Mouse (Mus musculus): ENCODE data around the gene Nt5c2. TPM values are rescaled to one million over a fixed set of nuclear protein-coding genes. Genes with fewer than 3 reads are reported as not detected.
"Not testable (repeated sequence)": the region's sequence is repeated elsewhere in the genome, so short reads cannot be mapped to it uniquely, and the experiment has no call there.

The Nt5c2 gene
- polyA plus RNA-seq, 1 experiment, result 76.9 TPM

- H3K9ac ChIP-seq (ENCODE audit: low read depth, poor library complexity, severe bottlenecking), result 0 out of 2 replicates have a peak overlapping the region, but pooled peaks have one; percentile 4
- H3K27ac ChIP-seq (ENCODE audit: insufficient read depth, low read length), result peak overlapping the region; percentile 51
These were observed 31.0 kb downstream of the Nt5c2 start for GRCm38 (mm10) chr19:46983966-46984380.

GRCm38 (mm10) chr19:46983352-46983965 is 31.5 kb downstream of the Nt5c2 start:
- Histone ChIP-seq H3K27ac (ENCODE audit: insufficient read depth, low read length) (peak overlapping the region; percentile 51), H3K4me1 (ENCODE audit: control insufficient read depth, insufficient read depth, low read length) (peaks cover 2% of the 10 kb centered on the region), H3K9me3 (replicated peaks; ENCODE audit: control insufficient read depth, insufficient read depth, low read length, poor library complexity, severe bottlenecking) (no peaks in the 10 kb centered on the region), H3K36me3 (ENCODE audit: control insufficient read depth, insufficient read depth, low read length, poor library complexity, severe bottlenecking) (no peaks in the 10 kb centered on the region), H3K27me3 (ENCODE audit: control insufficient read depth, insufficient read depth, low read length, poor library complexity, severe bottlenecking) (no peaks in the 10 kb centered on the region), H3K4me3 (ENCODE audit: low read depth, low read length) (peak overlapping the region; percentile 48; the same call in 1 of the 2 replicates), H3K9ac (ENCODE audit: low read depth, poor library complexity, severe bottlenecking) (peak overlapping the region; percentile 27; the same call in 1 of the 2 replicates)
- TF ChIP-seq CTCF (IDR thresholded peaks at IDR 0.05; ENCODE audit: low read depth, low read length) (no peak), EP300 (IDR thresholded peaks at IDR 0.05; ENCODE audit: insufficient read depth, low read depth, low read length) (peak; percentile 41; the same call in 1 of the 2 replicates)

More at GRCm38 (mm10) chr19:46983966-46984380, 31.0 kb downstream of the Nt5c2 start:
- Histone ChIP-seq H3K4me1 (ENCODE audit: control insufficient read depth, insufficient read depth, low read length) (peaks cover 6% of the 10 kb centered on the region), H3K9me3 (replicated peaks; ENCODE audit: control insufficient read depth, insufficient read depth, low read length, poor library complexity, severe bottlenecking) (no peaks in the 10 kb centered on the region), H3K27me3 (ENCODE audit: control insufficient read depth, insufficient read depth, low read length, poor library complexity, severe bottlenecking) (no peaks in the 10 kb centered on the region), H3K36me3 (ENCODE audit: control insufficient read depth, insufficient read depth, low read length, poor library complexity, severe bottlenecking) (no peaks in the 10 kb centered on the region), H3K4me3 (ENCODE audit: low read depth, low read length) (peak overlapping the region; percentile 48)
- TF ChIP-seq POLR2A (IDR thresholded peaks at IDR 0.05; ENCODE audit: insufficient read depth, low read length) (no peak), EP300 (IDR thresholded peaks at IDR 0.05; ENCODE audit: insufficient read depth, low read depth, low read length) (no peak)

GRCm38 (mm10) chr19:46981462-46981861 is 33.5 kb downstream of the Nt5c2 start:
- no peaks in the 10 kb centered on the region for H3K27me3 ChIP-seq (ENCODE audit: control insufficient read depth, insufficient read depth, low read length, poor library complexity, severe bottlenecking)
- H3K9me3 ChIP-seq (replicated peaks; ENCODE audit: control insufficient read depth, insufficient read depth, low read length, poor library complexity, severe bottlenecking), result no peaks in the 10 kb centered on the region
- no peak overlapping the region for H3K9ac ChIP-seq (ENCODE audit: low read depth, poor library complexity, severe bottlenecking)
- H3K4me1 ChIP-seq (ENCODE audit: control insufficient read depth, insufficient read depth, low read length), result no peaks in the 10 kb centered on the region
- H3K36me3 ChIP-seq (ENCODE audit: control insufficient read depth, insufficient read depth, low read length, poor library complexity, severe bottlenecking), result no peaks in the 10 kb centered on the region
- no peak overlapping the region for H3K4me3 ChIP-seq (ENCODE audit: low read depth, low read length)
- TF ChIP-seq POLR2A (IDR thresholded peaks at IDR 0.05; ENCODE audit: insufficient read depth, low read length) (no peak), EP300 (IDR thresholded peaks at IDR 0.05; ENCODE audit: insufficient read depth, low read depth, low read length) (no peak), CTCF (IDR thresholded peaks at IDR 0.05; ENCODE audit: low read depth, low read length) (no peak)
- no peak overlapping the region for H3K27ac ChIP-seq (ENCODE audit: insufficient read depth, low read length)

- H3K27ac ChIP-seq (ENCODE audit: insufficient read depth, low read length), result no peak overlapping the region
These were observed 35.2 kb downstream of the Nt5c2 start for GRCm38 (mm10) chr19:46979781-46980105.

GRCm38 (mm10) chr19:46978920-46979780 is 35.8 kb downstream of the Nt5c2 start:
- Histone ChIP-seq H3K9ac (ENCODE audit: low read depth, poor library complexity, severe bottlenecking) (no peak overlapping the region), H3K4me1 (ENCODE audit: control insufficient read depth, insufficient read depth, low read length) (no peaks in the 10 kb centered on the region), H3K27me3 (ENCODE audit: control insufficient read depth, insufficient read depth, low read length, poor library complexity, severe bottlenecking) (no peaks in the 10 kb centered on the region), H3K27ac (ENCODE audit: insufficient read depth, low read length) (no peak overlapping the region), H3K9me3 (replicated peaks; ENCODE audit: control insufficient read depth, insufficient read depth, low read length, poor library complexity, severe bottlenecking) (no peaks in the 10 kb centered on the region), H3K36me3 (ENCODE audit: control insufficient read depth, insufficient read depth, low read length, poor library complexity, severe bottlenecking) (no peaks in the 10 kb centered on the region), H3K4me3 (ENCODE audit: low read depth, low read length) (no peak overlapping the region)
- TF ChIP-seq POLR2A (IDR thresholded peaks at IDR 0.05; ENCODE audit: insufficient read depth, low read length) (no peak), CTCF (IDR thresholded peaks at IDR 0.05; ENCODE audit: low read depth, low read length) (no peak), EP300 (IDR thresholded peaks at IDR 0.05; ENCODE audit: insufficient read depth, low read depth, low read length) (no peak)

More at GRCm38 (mm10) chr19:46979781-46980105, 35.2 kb downstream of the Nt5c2 start:
- H3K4me1 ChIP-seq (ENCODE audit: control insufficient read depth, insufficient read depth, low read length), result no peaks in the 10 kb centered on the region
- TF ChIP-seq POLR2A (IDR thresholded peaks at IDR 0.05; ENCODE audit: insufficient read depth, low read length) (no peak), CTCF (IDR thresholded peaks at IDR 0.05; ENCODE audit: low read depth, low read length) (no peak), EP300 (IDR thresholded peaks at IDR 0.05; ENCODE audit: insufficient read depth, low read depth, low read length) (no peak)
- no peak overlapping the region for H3K9ac ChIP-seq (ENCODE audit: low read depth, poor library complexity, severe bottlenecking)
- H3K9me3 ChIP-seq (replicated peaks; ENCODE audit: control insufficient read depth, insufficient read depth, low read length, poor library complexity, severe bottlenecking), result no peaks in the 10 kb centered on the region
- no peaks in the 10 kb centered on the region for H3K36me3 ChIP-seq (ENCODE audit: control insufficient read depth, insufficient read depth, low read length, poor library complexity, severe bottlenecking)
- H3K4me3 ChIP-seq (ENCODE audit: low read depth, low read length), result no peak overlapping the region
- no peaks in the 10 kb centered on the region for H3K27me3 ChIP-seq (ENCODE audit: control insufficient read depth, insufficient read depth, low read length, poor library complexity, severe bottlenecking)

GRCm38 (mm10) chr19:46978069-46978468 is 36.9 kb downstream of the Nt5c2 start:
- H3K36me3 ChIP-seq (ENCODE audit: control insufficient read depth, insufficient read depth, low read length, poor library complexity, severe bottlenecking); H3K4me1 ChIP-seq (ENCODE audit: control insufficient read depth, insufficient read depth, low read length); H3K27me3 ChIP-seq (ENCODE audit: control insufficient read depth, insufficient read depth, low read length, poor library complexity, severe bottlenecking); H3K9me3 ChIP-seq (replicated peaks; ENCODE audit: control insufficient read depth, insufficient read depth, low read length, poor library complexity, severe bottlenecking); H3K4me3 ChIP-seq (ENCODE audit: low read depth, low read length); H3K9ac ChIP-seq (ENCODE audit: low read depth, poor library complexity, severe bottlenecking); H3K27ac ChIP-seq (ENCODE audit: insufficient read depth, low read length): not testable (repeated sequence)

Data from ES-Bruce4 (cell line).